7 mouse cellular contexts compared by ENCODE assay signal in genomic region chr7:107595426-107595825, GRCm38 (mm10). TPM values are rescaled to one million over a fixed set of nuclear protein-coding genes. Genes with fewer than 3 reads are reported as not detected.
DNase-seq lines count a peak whose midpoint lies in the region; ATAC-seq lines count a peak whose summit lies in the region.

No protein-coding gene starts in this region.

- H3K36me3 ChIP-seq in neural tube, embryonic 11.5 days (ENCODE audit: control insufficient read depth, insufficient read depth, low read length) = no peaks in the 10 kb centered on the region
- no peaks in the 10 kb centered on the region for H3K36me3 ChIP-seq in forebrain, embryonic 16.5 days (ENCODE audit: control insufficient read depth, insufficient read depth)
- H3K36me3 ChIP-seq in limb, embryonic 15.5 days = peaks cover 8% of the 10 kb centered on the region; the same call in 1 of the 2 replicates
- no peaks in the 10 kb centered on the region for H3K36me3 ChIP-seq in stomach, embryonic 16.5 days (ENCODE audit: control insufficient read depth, insufficient read depth, low read length)

- H3K27me3 ChIP-seq in neural tube, embryonic 11.5 days (ENCODE audit: control insufficient read depth, insufficient read depth, low read length) = 0 out of 2 replicates have a peak, but pooled peaks cover 4% of the 10 kb centered on the region
- H3K27me3 ChIP-seq in forebrain, embryonic 16.5 days (replicated peaks; ENCODE audit: control insufficient read depth, insufficient read depth, low read length) = 0 out of 2 replicates have a peak, but pooled peaks cover 4% of the 10 kb centered on the region
- H3K27me3 ChIP-seq in limb, embryonic 15.5 days = no peaks in the 10 kb centered on the region
- H3K27me3 ChIP-seq in stomach, embryonic 16.5 days (ENCODE audit: control insufficient read depth, insufficient read depth, low read length) = no peaks in the 10 kb centered on the region

- ATAC-seq in neural tube, embryonic 11.5 days (ENCODE audit: insufficient read depth, low FRiP score, low TSS enrichment) = no peak
- no peak for ATAC-seq in forebrain, embryonic 16.5 days
- no peak for ATAC-seq in limb, embryonic 15.5 days (ENCODE audit: insufficient number of reproducible peaks, low FRiP score, low TSS enrichment, low read depth)
- no peak for ATAC-seq in stomach, embryonic 16.5 days (ENCODE audit: insufficient read depth, low FRiP score)

- no peak for DNase-seq in neural tube, embryonic 11.5 days (ENCODE audit: low spot score)
- no peak for DNase-seq in neural tube, embryonic 10.5 days (ENCODE audit: extremely low spot score, low spot score)
- no peak for DNase-seq in adipocyte (ENCODE audit: low spot score)
- DNase-seq in frontal cortex, postnatal 36 days (ENCODE audit: low spot score in 2 of 2) = no peak

- H3K4me1 ChIP-seq in neural tube, embryonic 11.5 days (ENCODE audit: control insufficient read depth, insufficient read depth, low read length) = no peaks in the 10 kb centered on the region
- H3K4me1 ChIP-seq in forebrain, embryonic 16.5 days (replicated peaks; ENCODE audit: control insufficient read depth, insufficient read depth, low read length) = peaks cover 8% of the 10 kb centered on the region
- peaks cover 14% of the 10 kb centered on the region for H3K4me1 ChIP-seq in limb, embryonic 15.5 days
- H3K4me1 ChIP-seq in stomach, embryonic 16.5 days (ENCODE audit: control insufficient read depth, insufficient read depth, low read length) = peaks cover 2% of the 10 kb centered on the region; the same call in 1 of the 2 replicates

- peak overlapping the region; percentile 33 for H3K4me3 ChIP-seq in neural tube, embryonic 11.5 days (ENCODE audit: low read depth, low read length)
- H3K4me3 ChIP-seq in forebrain, embryonic 16.5 days (replicated peaks; ENCODE audit: low read length) = peak overlapping the region; percentile 61
- H3K4me3 ChIP-seq in limb, embryonic 15.5 days = peak overlapping the region; percentile 53
- peak overlapping the region; percentile 64 for H3K4me3 ChIP-seq in stomach, embryonic 16.5 days (replicated peaks; ENCODE audit: low read length)

- no peak overlapping the region for H3K9ac ChIP-seq in neural tube, embryonic 11.5 days (ENCODE audit: low read length)
- peak overlapping the region; percentile 60 for H3K9ac ChIP-seq in forebrain, embryonic 16.5 days (replicated peaks; ENCODE audit: low read depth, low read length)
- H3K9ac ChIP-seq in limb, embryonic 15.5 days = peak overlapping the region; percentile 37; the same call in 1 of the 2 replicates
- H3K9ac ChIP-seq in stomach, embryonic 16.5 days (ENCODE audit: low read length) = peak overlapping the region; percentile 71; the same call in 1 of the 2 replicates

- H3K4me2 ChIP-seq in neural tube, embryonic 11.5 days (ENCODE audit: low read depth) = peak overlapping the region; percentile 58
- peak overlapping the region; percentile 99 for H3K4me2 ChIP-seq in forebrain, embryonic 16.5 days (ENCODE audit: low read length)
- H3K4me2 ChIP-seq in limb, embryonic 15.5 days = peak overlapping the region; percentile 94
- peak overlapping the region; percentile 94 for H3K4me2 ChIP-seq in stomach, embryonic 16.5 days (ENCODE audit: low read depth, low read length)

- H3K27ac ChIP-seq in neural tube, embryonic 11.5 days (ENCODE audit: low read depth, low read length) = no peak overlapping the region
- H3K27ac ChIP-seq in forebrain, embryonic 16.5 days (ENCODE audit: low read length) = no peak overlapping the region
- H3K27ac ChIP-seq in limb, embryonic 15.5 days = no peak overlapping the region
- no peak overlapping the region for H3K27ac ChIP-seq in stomach, embryonic 16.5 days (ENCODE audit: low read length)

- 15% methylated on average over 13 of the region's 13 CpGs for WGBS in neural tube, embryonic 11.5 days
- WGBS in forebrain, embryonic 16.5 days = 14% methylated on average over 13 of the region's 13 CpGs
- 13% methylated on average over 13 of the region's 13 CpGs for WGBS in limb, embryonic 15.5 days
- 11% methylated on average over 13 of the region's 13 CpGs for WGBS in stomach, embryonic 16.5 days

- no peaks in the 10 kb centered on the region for H3K9me3 ChIP-seq in neural tube, embryonic 11.5 days (ENCODE audit: control insufficient read depth, low read length)
- H3K9me3 ChIP-seq in forebrain, embryonic 16.5 days (ENCODE audit: control insufficient read depth, low read length) = no peaks in the 10 kb centered on the region
- no peaks in the 10 kb centered on the region for H3K9me3 ChIP-seq in limb, embryonic 15.5 days
- no peaks in the 10 kb centered on the region for H3K9me3 ChIP-seq in stomach, embryonic 16.5 days (replicated peaks; ENCODE audit: control insufficient read depth, low read length)

RNA-seq across cellular contexts. Expression of gene Ppfibp2, which starts 0.4 kb away (rescaled TPM):
- 6.0 and 6.1 TPM in 2 replicates for polyA plus RNA-seq in neural tube, embryonic 11.5 days (2014; fragmentation: Nextera tagmentation; extraction: Ambion mirVana)
- 1.5 and 1.7 TPM in 2 replicates for polyA plus RNA-seq in forebrain, embryonic 16.5 days (2015; fragmentation: Nextera tagmentation; extraction: Ambion mirVana)
- 18.2 and 21.2 TPM in 2 replicates for polyA plus RNA-seq in limb, embryonic 15.5 days (2015; fragmentation: Nextera tagmentation; extraction: Ambion mirVana)
- polyA plus RNA-seq in stomach, embryonic 16.5 days (2015; fragmentation: Nextera tagmentation; extraction: Ambion mirVana) = 20.3 and 24.6 TPM in 2 replicates

RNA-seq across cellular contexts. Expression of gene Olfml1, which starts 28.2 kb away (rescaled TPM):
- 8.5 and 8.6 TPM in 2 replicates for polyA plus RNA-seq in neural tube, embryonic 11.5 days (2014; fragmentation: Nextera tagmentation; extraction: Ambion mirVana)
- polyA plus RNA-seq in forebrain, embryonic 16.5 days (2015; fragmentation: Nextera tagmentation; extraction: Ambion mirVana) = 2.6 and 4.5 TPM in 2 replicates
- 36.3 and 37.9 TPM in 2 replicates for polyA plus RNA-seq in limb, embryonic 15.5 days (2015; fragmentation: Nextera tagmentation; extraction: Ambion mirVana)
- 17.1 and 19.6 TPM in 2 replicates for polyA plus RNA-seq in stomach, embryonic 16.5 days (2015; fragmentation: Nextera tagmentation; extraction: Ambion mirVana)

RNA-seq across cellular contexts. Expression of gene 5330417H12Rik, which starts 29.5 kb away (rescaled TPM):
- not detected in 2 replicates for polyA plus RNA-seq in neural tube, embryonic 11.5 days (2014; fragmentation: Nextera tagmentation; extraction: Ambion mirVana)
- not detected in 2 replicates for polyA plus RNA-seq in forebrain, embryonic 16.5 days (2015; fragmentation: Nextera tagmentation; extraction: Ambion mirVana)
- polyA plus RNA-seq in limb, embryonic 15.5 days (2015; fragmentation: Nextera tagmentation; extraction: Ambion mirVana) = not detected in 2 replicates
- polyA plus RNA-seq in stomach, embryonic 16.5 days (2015; fragmentation: Nextera tagmentation; extraction: Ambion mirVana) = not detected in 2 replicates
